Mouse (Mus musculus) small intestine, adult 2 months (tissue): ENCODE measurements around the gene Tekt5. TPM values are rescaled to one million over a fixed set of nuclear protein-coding genes. Genes with fewer than 3 reads are reported as not detected.

Experiments
- H3K27ac ChIP-seq: fragments of 200-500 bp; 2 replicates; pipeline ENCODE4 v1.5.1; 2012; ENCODE audit warnings: low read depth, low read length, control low read depth, inconsistent platforms; ENCODE audit not compliant: insufficient read depth
- H3K27me3 ChIP-seq: fragments of 200-500 bp; 2 replicates; pipeline ENCODE4 v1.6.1; 2012; ENCODE audit warnings: mild to moderate bottlenecking, moderate library complexity, low read length, inconsistent platforms; ENCODE audit not compliant: control insufficient read depth, insufficient read depth
- H3K36me3 ChIP-seq: fragments of 200-500 bp; 2 replicates; pipeline ENCODE4 v1.6.1; 2012; ENCODE audit warnings: mild to moderate bottlenecking, low read length, control low read depth, inconsistent platforms; ENCODE audit not compliant: control insufficient read depth, insufficient read depth
- H3K4me1 ChIP-seq: fragments of 200-500 bp; 2 replicates; pipeline ENCODE4 v1.6.1; 2012; ENCODE audit warnings: low read length, inconsistent platforms, mixed read lengths; ENCODE audit not compliant: control insufficient read depth, insufficient read depth, insufficient read length
- H3K4me3 ChIP-seq: fragments of 200-500 bp; 2 replicates; pipeline ENCODE4 v1.5.1; 2012; ENCODE audit warnings: low read depth, mild to moderate bottlenecking, control low read depth, inconsistent platforms, low read length, moderate library complexity
- CTCF ChIP-seq: fragments of 200-500 bp; IDR thresholded peaks from 2 replicates; pipeline ENCODE4 v1.5.1; 2012; ENCODE audit warnings: low read depth, mild to moderate bottlenecking, control low read depth, inconsistent platforms, low read length, moderate library complexity, mixed read lengths; ENCODE audit not compliant: insufficient replicate concordance, insufficient read length; ENCODE audit errors: extremely low read depth
- POLR2A ChIP-seq: fragments of 200-500 bp; IDR thresholded peaks from 2 replicates; pipeline ENCODE4 v1.6.1; 2012; ENCODE audit warnings: low read depth, mild to moderate bottlenecking, control low read depth, inconsistent platforms, low read length, moderate library complexity
- WGBS: fragments of 180-500 bp; shearing (Covaris S2); methylation state at CpG from one replicate; pipeline ENCODE4 v1.1.7; 2018; 5-methylcytosine and 5-hydroxymethylcytosine counted together
- polyA plus RNA-seq: library from polyadenylated mRNA; depleted of rRNA; stranded (reverse); fragments of >200 nt; gene quantifications from 2 replicates; pipeline ENCODE4 v1.2.3, GENCODE M21; 2012

Tekt5 gene
- polyA plus RNA-seq, 1 experiment: 0.08 TPM

DNA sequence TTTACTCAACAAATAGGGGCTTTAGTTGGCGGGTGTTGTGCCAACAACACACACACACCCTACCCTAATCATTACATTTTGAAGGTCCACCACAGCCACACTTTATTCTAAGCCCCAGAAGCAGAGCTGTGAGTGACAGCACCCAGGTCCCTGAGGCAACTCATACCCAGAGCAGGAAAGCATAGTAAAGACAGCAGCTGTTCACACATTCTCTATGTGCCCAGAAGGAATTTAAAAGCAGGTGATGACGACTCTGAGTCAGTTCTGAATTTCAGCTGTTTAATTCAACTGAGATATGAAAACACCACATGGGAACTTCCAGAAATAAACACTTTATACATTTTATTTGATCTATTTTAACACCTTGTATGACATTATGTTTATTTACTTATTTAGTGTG, 15.8 kb downstream of the Tekt5 start:
- Histone ChIP-seq H3K4me3 (no peak overlapping the region), H3K27me3 (no peaks in the 10 kb centered on the region), H3K36me3 (no peaks in the 10 kb centered on the region), H3K27ac (no peak overlapping the region), H3K4me1 (peaks cover under 1% of the 10 kb centered on the region; the same call in 1 of the 2 replicates)
- WGBS: 54% methylated on average over 2 of the region's 2 CpGs
- TF ChIP-seq POLR2A (no peak), CTCF (no peak)

DNA sequence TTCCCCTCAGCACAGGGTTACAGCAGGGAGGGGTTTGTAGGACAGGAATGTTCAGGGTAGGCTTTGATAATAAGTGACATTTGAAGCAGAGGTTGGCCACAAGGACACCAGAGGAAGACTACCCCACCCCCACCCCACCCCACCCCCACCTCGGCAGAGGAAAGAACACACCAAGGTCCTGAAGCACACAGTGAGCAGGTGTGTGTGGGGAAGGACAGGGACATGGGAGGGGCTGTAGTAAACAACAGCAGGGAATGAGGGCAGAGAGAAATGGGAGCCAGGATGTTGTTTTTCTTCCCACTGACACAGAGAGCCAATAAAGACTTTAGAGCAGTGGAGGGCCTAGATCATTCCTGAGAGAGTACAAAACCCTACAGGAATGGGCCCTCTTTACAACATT, 18.0 kb downstream of the Tekt5 start:
- Histone ChIP-seq H3K27ac (no peak overlapping the region), H3K4me1 (peaks cover 3% of the 10 kb centered on the region; the same call in 1 of the 2 replicates), H3K4me3 (no peak overlapping the region), H3K36me3 (no peaks in the 10 kb centered on the region), H3K27me3 (no peaks in the 10 kb centered on the region)
- 27% methylated on average over 1 of the region's 1 CpGs for WGBS
- TF ChIP-seq POLR2A (no peak), CTCF (no peak)

DNA sequence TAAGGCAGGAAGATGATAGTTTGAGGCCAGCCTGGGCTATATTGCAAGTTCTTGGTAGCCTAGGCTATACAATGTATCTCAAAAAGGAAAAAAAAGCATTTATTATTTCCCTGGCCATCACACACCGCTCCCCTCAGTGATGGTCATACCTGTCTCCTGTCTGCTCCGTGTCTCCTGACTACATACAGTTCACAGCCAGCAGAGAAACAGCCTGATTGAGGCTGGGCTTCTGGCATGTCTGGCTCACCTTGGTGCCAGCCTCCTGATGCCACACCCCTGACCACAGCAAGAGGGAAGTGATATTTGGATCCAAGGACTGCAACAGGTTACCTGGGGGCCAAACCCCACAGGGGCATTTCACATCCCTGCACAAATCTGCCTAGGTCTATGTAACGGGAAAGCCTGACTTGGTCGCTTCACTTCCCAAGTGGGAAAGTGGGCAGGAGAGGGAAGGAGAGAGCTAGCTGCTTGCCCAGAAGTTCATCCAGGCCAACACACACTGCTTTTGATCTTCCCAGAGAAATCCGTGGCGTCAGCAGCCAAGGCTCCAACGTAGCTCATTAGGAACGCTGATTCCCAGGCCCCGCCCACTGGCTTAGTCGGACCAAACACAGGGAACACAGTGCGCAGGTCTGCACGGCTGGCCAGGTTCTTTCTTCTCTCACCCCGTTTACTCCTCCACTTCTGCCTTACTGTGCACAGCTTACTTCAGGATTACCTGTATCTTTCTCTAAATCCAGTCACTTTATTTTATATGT, 20.9 kb downstream of the Tekt5 start:
- Histone ChIP-seq H3K27me3 (no peaks in the 10 kb centered on the region), H3K4me1 (peaks cover 3% of the 10 kb centered on the region; the same call in 1 of the 2 replicates), H3K36me3 (no peaks in the 10 kb centered on the region), H3K4me3 (no peak overlapping the region), H3K27ac (no peak overlapping the region)
- no peak for TF ChIP-seq CTCF
- TF ChIP-seq POLR2A: no peak
- WGBS: 16% methylated on average over 13 of the region's 13 CpGs

DNA sequence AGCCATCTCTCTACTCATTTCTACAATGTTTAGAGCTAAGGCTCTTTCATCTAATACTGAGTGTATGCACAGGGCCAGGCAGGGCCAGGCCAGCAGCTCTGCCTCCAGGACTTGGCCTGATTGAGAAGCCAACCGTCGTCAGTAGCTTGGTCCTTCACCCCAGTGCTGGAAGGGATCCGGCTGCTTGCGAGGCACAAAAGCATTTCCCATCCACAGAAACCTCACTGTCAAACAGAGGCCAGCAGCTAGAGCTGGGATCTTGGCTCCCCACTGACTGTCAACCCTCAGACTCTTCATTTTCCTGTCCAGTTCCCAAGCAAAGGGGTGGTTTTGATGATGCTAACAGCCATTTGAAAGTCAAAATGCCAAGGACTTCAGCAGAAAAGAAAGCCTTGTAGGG, 22.9 kb downstream of the Tekt5 start:
- H3K27ac ChIP-seq: no peak overlapping the region
- no peak for TF ChIP-seq CTCF
- no peak for TF ChIP-seq POLR2A

DNA sequence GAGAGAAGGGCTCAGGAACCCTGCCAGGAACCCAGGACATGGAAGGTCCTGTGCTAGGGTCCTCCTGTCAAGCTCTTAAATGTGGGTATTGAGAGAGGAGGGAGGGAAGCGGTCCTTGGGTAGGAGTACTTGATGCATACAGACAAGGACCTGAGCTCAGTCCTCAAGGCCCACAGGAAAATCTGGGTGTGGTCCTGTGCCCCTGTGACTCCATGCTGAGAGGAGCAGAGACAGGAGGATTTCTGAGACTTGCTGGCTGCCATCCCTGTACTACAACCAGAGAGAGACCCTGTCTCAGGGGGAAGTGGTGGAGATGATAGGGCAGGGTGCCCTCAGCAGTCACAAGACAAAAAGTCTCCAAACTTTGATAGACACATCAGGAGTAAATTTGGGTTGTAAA, 25.3 kb downstream of the Tekt5 start:
- no peak for TF ChIP-seq CTCF
- no peak for TF ChIP-seq POLR2A
- peaks cover 3% of the 10 kb centered on the region; the same call in 1 of the 2 replicates for H3K4me1 ChIP-seq
- no peak overlapping the region for H3K27ac ChIP-seq
- no peaks in the 10 kb centered on the region for H3K27me3 ChIP-seq
- WGBS: 86% methylated on average over 1 of the region's 1 CpGs
- no peak overlapping the region for H3K4me3 ChIP-seq
- no peaks in the 10 kb centered on the region for H3K36me3 ChIP-seq

More for the DNA sequence above, 22.9 kb downstream of the Tekt5 start:
- Histone ChIP-seq H3K4me1 (peaks cover 3% of the 10 kb centered on the region; the same call in 1 of the 2 replicates), H3K4me3 (no peak overlapping the region), H3K27me3 (no peaks in the 10 kb centered on the region), H3K36me3 (no peaks in the 10 kb centered on the region)
- WGBS: 92% methylated on average over 4 of the region's 4 CpGs

DNA sequence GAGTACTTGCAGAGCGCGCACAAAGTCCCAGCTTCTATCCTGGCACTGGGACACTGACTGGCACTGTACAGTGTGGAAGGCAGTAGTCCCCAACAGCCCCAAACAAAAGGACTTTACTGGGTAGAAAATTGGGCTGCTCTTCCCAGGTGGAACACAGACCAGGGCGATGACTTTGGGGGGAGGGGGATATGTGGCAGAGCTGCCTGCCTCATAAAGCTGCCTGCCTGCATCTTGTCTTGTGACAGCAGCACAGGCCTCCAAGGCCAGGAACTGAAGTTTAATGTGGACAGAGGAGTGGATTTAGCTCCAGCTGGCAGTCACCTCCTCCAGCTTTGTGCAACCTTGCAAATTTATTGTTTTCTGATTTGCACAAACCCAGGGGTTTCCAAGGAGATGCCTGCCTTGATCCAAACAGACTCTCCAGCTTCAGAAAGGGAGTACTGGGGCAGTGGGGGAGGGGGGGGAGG, 25.8 kb downstream of the Tekt5 start:
- no peak for TF ChIP-seq CTCF
- TF ChIP-seq POLR2A: no peak
- H3K27ac ChIP-seq: no peak overlapping the region
- H3K4me1 ChIP-seq: peaks cover 3% of the 10 kb centered on the region; the same call in 1 of the 2 replicates
- H3K27me3 ChIP-seq: no peaks in the 10 kb centered on the region
- no peak overlapping the region for H3K4me3 ChIP-seq
- no peaks in the 10 kb centered on the region for H3K36me3 ChIP-seq
- WGBS: 90% methylated on average over 3 of the region's 3 CpGs

DNA sequence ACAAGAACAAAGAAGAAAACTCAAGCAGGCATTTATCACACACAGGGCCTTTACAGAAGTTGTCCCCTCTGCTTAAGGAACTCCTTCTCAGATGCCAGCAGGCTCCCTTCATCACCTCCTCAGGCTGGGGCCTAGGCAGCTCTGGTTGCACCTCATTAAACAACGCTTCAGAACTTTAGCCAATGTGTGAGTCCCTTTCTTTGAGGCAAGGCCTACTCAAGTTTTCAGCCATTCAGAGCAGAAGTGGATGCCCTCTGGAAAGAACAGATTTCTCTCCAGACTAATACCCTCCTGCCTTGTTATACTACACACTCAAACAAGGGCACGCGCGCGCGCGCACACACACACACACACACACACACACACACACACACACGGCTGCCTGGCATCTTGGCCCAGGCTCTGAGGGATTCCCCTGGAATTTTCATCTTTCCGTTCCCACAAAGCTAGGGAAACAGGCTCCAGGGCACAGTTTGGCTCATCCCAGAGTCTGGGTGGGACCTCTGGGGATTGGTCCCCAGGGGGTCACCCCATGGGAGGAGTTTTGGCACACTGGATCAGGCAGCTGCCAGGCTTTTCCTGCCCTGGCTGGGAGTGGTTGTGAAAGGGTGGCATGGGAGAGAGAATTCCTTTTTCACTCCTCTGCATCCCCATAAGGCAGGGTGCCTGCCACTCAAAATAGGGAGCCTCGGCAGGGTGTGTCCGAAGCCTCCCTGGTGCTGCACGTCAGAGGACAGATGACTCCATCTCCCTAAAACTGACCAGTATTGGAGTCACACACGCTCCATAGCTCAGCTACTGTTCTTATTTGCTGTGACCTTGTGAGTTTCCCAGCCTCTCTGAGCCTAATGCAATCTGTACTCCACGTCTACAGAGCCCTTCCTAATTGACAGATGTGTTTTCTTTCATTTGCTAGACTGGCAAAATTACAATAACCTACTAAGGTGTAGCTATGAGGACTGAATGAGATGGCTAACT, 28.8 kb downstream of the Tekt5 start:
- no peaks in the 10 kb centered on the region for H3K27me3 ChIP-seq
- no peaks in the 10 kb centered on the region for H3K4me1 ChIP-seq
- no peaks in the 10 kb centered on the region for H3K36me3 ChIP-seq
- WGBS: 57% methylated on average over 14 of the region's 14 CpGs
- H3K27ac ChIP-seq: no peak overlapping the region
- no peak for TF ChIP-seq CTCF
- TF ChIP-seq POLR2A: no peak
- no peak overlapping the region for H3K4me3 ChIP-seq
